In the genomic region with DNA sequence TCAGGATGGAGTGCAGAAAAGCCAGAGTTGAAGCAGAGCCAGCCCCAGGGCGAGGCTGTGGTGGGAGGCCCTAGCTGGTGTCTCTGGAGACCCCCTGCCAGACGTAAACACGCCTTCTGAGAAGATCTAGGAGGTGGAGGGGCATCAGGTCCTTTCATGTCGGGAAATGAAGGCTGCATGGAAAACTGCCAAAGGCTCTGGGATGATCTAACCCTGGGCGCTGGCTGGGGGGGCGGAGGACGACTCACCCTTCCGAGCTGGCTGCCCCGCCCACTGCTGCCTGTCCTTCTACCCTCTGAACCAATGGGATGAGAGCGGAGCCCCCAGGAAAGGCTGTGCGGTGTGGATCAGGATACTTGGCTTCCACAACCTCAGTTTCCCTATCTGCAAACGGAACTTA, we compare ENCODE assay signal across 7 mouse cellular contexts. TPM values are rescaled to one million over a fixed set of nuclear protein-coding genes. Genes with fewer than 3 reads are reported as not detected.
DNase-seq lines count a peak whose midpoint lies in the region; TF ChIP-seq lines count a peak whose summit lies in the region.

No protein-coding gene starts in this region.

- 55% methylated on average over 12 of the region's 12 CpGs for WGBS in cerebellum, adult 2 months

- H3K36me3 ChIP-seq in MEL (ENCODE audit: control insufficient read depth in 1 of 2, insufficient read depth in 2 of 2, low read length in 2 of 2), result no peaks in the 10 kb centered on the region

- no peak overlapping the region for H3K9ac ChIP-seq in MEL (ENCODE audit: control insufficient read depth, low read depth, low read length, poor library complexity, severe bottlenecking)

- H3K9me3 ChIP-seq in MEL (replicated peaks; ENCODE audit: insufficient read depth, low read length), result no peaks in the 10 kb centered on the region

- TF ChIP-seq RAD21 in MEL (IDR thresholded peaks at IDR 0.05; ENCODE audit: low read depth, low read length), result no peak

- TF ChIP-seq CTCF in MEL (IDR thresholded peaks at IDR 0.05 in 2 of 3, conservative IDR thresholded peaks at IDR 0.05 in 1 of 3; ENCODE audit: control insufficient read depth in 1 of 3, insufficient read depth in 1 of 3, low read depth in 2 of 3, low read length in 3 of 3, poor library complexity in 1 of 3, severe bottlenecking in 1 of 3), result no peak
- TF ChIP-seq CTCF in cerebellum, adult 2 months (IDR thresholded peaks at IDR 0.05; ENCODE audit: borderline replicate concordance, insufficient read depth, low read depth, low read length), result no peak

- no peaks in the 10 kb centered on the region for H3K79me2 ChIP-seq in MEL (ENCODE audit: control insufficient read depth, insufficient read depth, low read length, poor library complexity)

- no peak overlapping the region for H3K4me3 ChIP-seq in MEL (ENCODE audit: control insufficient read depth in 1 of 2, insufficient read depth in 1 of 2, low read depth in 2 of 2, low read length in 2 of 2)
- H3K4me3 ChIP-seq in cerebellum, adult 2 months (replicated peaks; ENCODE audit: insufficient read depth, low read depth, low read length), result no peak overlapping the region

- TF ChIP-seq POLR2A in MEL (IDR thresholded peaks at IDR 0.05; ENCODE audit: control insufficient read depth in 1 of 2, insufficient read depth in 1 of 2, low read depth in 1 of 2, low read length in 2 of 2, poor library complexity in 1 of 2), result no peak
- TF ChIP-seq POLR2A in cerebellum, adult 2 months (IDR thresholded peaks at IDR 0.05; ENCODE audit: borderline replicate concordance, insufficient read depth, low read length), result no peak

- no peaks in the 10 kb centered on the region for H3K27me3 ChIP-seq in MEL (ENCODE audit: control insufficient read depth in 1 of 2, insufficient read depth in 2 of 2, low read length in 2 of 2)
- no peaks in the 10 kb centered on the region for H3K27me3 ChIP-seq in cerebellum, adult 2 months (ENCODE audit: control insufficient read depth, insufficient read depth, low read length)

- DNase-seq in 3T3-L1 (ENCODE audit: low read depth, low spot score) (peak; percentile 71), MEL (ENCODE audit: low read depth, low spot score) (peak; percentile 12)
- DNase-seq in heart, adult 18-20 months, result peak; percentile 62 to 72
- peak; percentile 47 for DNase-seq in kidney, postnatal 14 days
- no peak for DNase-seq in left cerebral cortex, adult 8-10 months (ENCODE audit: low spot score in 2 of 2)
- no peak for DNase-seq in cerebellum, adult 2 months
- DNase-seq in spleen, postnatal 36 days (ENCODE audit: low spot score in 2 of 2), result no peak

- TF ChIP-seq EP300 in MEL (IDR thresholded peaks at IDR 0.05; ENCODE audit: low read depth in 1 of 2, low read length in 2 of 2), result no peak

- no peaks in the 10 kb centered on the region for H3K4me1 ChIP-seq in MEL (ENCODE audit: control insufficient read depth in 1 of 2, insufficient read depth in 2 of 2, low read length in 2 of 2)
- peaks cover 22% of the 10 kb centered on the region for H3K4me1 ChIP-seq in cerebellum, adult 2 months (ENCODE audit: control insufficient read depth, insufficient read depth, low read length)

- no peak overlapping the region for H3K27ac ChIP-seq in MEL (ENCODE audit: control insufficient read depth, low read depth, low read length)
- no peak overlapping the region for H3K27ac ChIP-seq in cerebellum, adult 2 months (ENCODE audit: insufficient read depth, low read length)

TF ChIP-seq in MEL, 35 proteins besides CTCF, POLR2A, EP300 and RAD21:
- TF ChIP-seq SIN3A (IDR thresholded peaks at IDR 0.05; ENCODE audit: low read length) (no peak), ZC3H11A (IDR thresholded peaks at IDR 0.05; ENCODE audit: low read depth, low read length) (no peak), ZKSCAN1 (IDR thresholded peaks at IDR 0.05; ENCODE audit: low read depth, low read length) (no peak), CHD2 (IDR thresholded peaks at IDR 0.05; ENCODE audit: low read length) (no peak), MYB (IDR thresholded peaks at IDR 0.05; ENCODE audit: low read depth, low read length) (no peak), RCOR1 (IDR thresholded peaks at IDR 0.05; ENCODE audit: low read depth, low read length) (no peak), USF1 (IDR thresholded peaks at IDR 0.05; ENCODE audit: low read depth, low read length) (no peak), KAT2A (conservative IDR thresholded peaks at IDR 0.05; ENCODE audit: low read depth, low read length) (no peak), JUND (IDR thresholded peaks at IDR 0.05; ENCODE audit: low read depth, low read length) (no peak), POLR2AphosphoS2 (IDR thresholded peaks at IDR 0.05; ENCODE audit: low read length) (no peak), UBTF (IDR thresholded peaks at IDR 0.05; ENCODE audit: borderline replicate concordance, insufficient read depth, low read depth, low read length) (no peak), MEF2A (IDR thresholded peaks at IDR 0.05; ENCODE audit: extremely low read depth, insufficient replicate concordance, low read depth, low read length, poor library complexity, severe bottlenecking) (no peak), ZMIZ1 (IDR thresholded peaks at IDR 0.05; ENCODE audit: low read depth, low read length) (no peak), ETS1 (IDR thresholded peaks at IDR 0.05; ENCODE audit: low read depth, low read length) (no peak), GABPA (IDR thresholded peaks at IDR 0.05; ENCODE audit: low read depth, low read length) (no peak), GATA1 (IDR thresholded peaks at IDR 0.05; ENCODE audit: low read depth, low read length) (no peak), TAL1 (IDR thresholded peaks at IDR 0.05; ENCODE audit: low read length) (no peak), TCF12 (IDR thresholded peaks at IDR 0.05; ENCODE audit: low read depth, low read length) (no peak)

RNA-seq across cellular contexts. Expression of a gene that starts 16.4 kb away (rescaled TPM):
- total RNA-seq in MEL (2012; rRNA removed), result 15.2 and 17.5 TPM in 2 replicates
- polyA plus RNA-seq in MEL (2012; ENCODE audit: insufficient read depth in 1 of 2, insufficient read length in 2 of 2, low read depth in 1 of 2, low replicate concordance in 2 of 2, missing spikeins in 1 of 2), result 10 to 100 TPM in 1 of 2 experiments, not detected in 1; 54.7 TPM
- total RNA-seq in heart, adult 18-20 months (2021), result 10 to 100 TPM; 18.2 to 20.5 TPM
- total RNA-seq in left cerebral cortex, adult 8-10 months (2022), result 10 to 100 TPM; 48.9 to 66.4 (median 52.1) TPM
- polyA plus RNA-seq in cerebellum, adult 2 months (2012; rRNA removed), result 47.0 and 47.6 TPM in 2 replicates

Comparison
In these comparisons a context has a peak if more than half of its experiments do, and no peak if none do; other contexts are left out.
1. DNase-seq: peak in 3T3-L1 (single experiment), MEL (single experiment), heart, adult 18-20 months (2 of 2) and kidney, postnatal 14 days (single experiment); none in left cerebral cortex, adult 8-10 months (0 of 2), cerebellum, adult 2 months (0 of 2) and spleen, postnatal 36 days (0 of 2).